17 mouse cellular contexts compared by ENCODE assay signal in genomic region chr10:115758667-115759066, GRCm38 (mm10). TPM values are rescaled to one million over a fixed set of nuclear protein-coding genes. Genes with fewer than 3 reads are reported as not detected.
"Had no signal": no experiment of that assay in that cellular context is flagged by ENCODE, and none has a peak within 500 bp of the region (broad histone marks: within the 10 kb centered on the region; RNA-seq: fewer than 3 reads in every experiment).

No protein-coding gene starts in this region.

- H3K27ac ChIP-seq: liver, embryonic 15.5 days; macrophage; midbrain, embryonic 13.5 days; midbrain, embryonic 15.5 days; neural tube, embryonic 12.5 days; stomach, embryonic 15.5 days; stomach, postnatal 0 days had no signal

- DNase-seq: liver, postnatal 0 days; lung, embryonic 14.5 days; lung, postnatal 10 days; right cerebral cortex, postnatal 14 days; thymus, adult 2 months; thymus, postnatal 25 days; thymus, postnatal 4 days had no signal

- H3K4me1 ChIP-seq: liver, embryonic 15.5 days; megakaryocyte, embryonic 14.5 days; midbrain, embryonic 13.5 days; midbrain, embryonic 15.5 days; neural tube, embryonic 12.5 days; stomach, embryonic 15.5 days had no signal

- H3K9me3 ChIP-seq: liver, embryonic 15.5 days; midbrain, embryonic 13.5 days; midbrain, embryonic 15.5 days; neural tube, embryonic 12.5 days; stomach, embryonic 15.5 days had no signal

- H3K9ac ChIP-seq: liver, embryonic 15.5 days; liver, postnatal 0 days; lung, embryonic 14.5 days; midbrain, embryonic 13.5 days; midbrain, embryonic 15.5 days; neural tube, embryonic 12.5 days; stomach, embryonic 15.5 days had no signal

- H3K4me2 ChIP-seq: liver, embryonic 15.5 days; lung, embryonic 14.5 days; midbrain, embryonic 11.5 days; midbrain, embryonic 13.5 days; midbrain, embryonic 15.5 days; neural tube, embryonic 12.5 days; stomach, embryonic 15.5 days had no signal

- ATAC-seq: liver, postnatal 0 days; midbrain, embryonic 13.5 days; midbrain, embryonic 15.5 days had no signal

- H3K36me3 ChIP-seq: liver, embryonic 15.5 days; midbrain, embryonic 13.5 days; midbrain, embryonic 15.5 days; neural tube, embryonic 12.5 days; stomach, embryonic 15.5 days had no signal

- H3K4me3 ChIP-seq: liver, embryonic 15.5 days; megakaryocyte, embryonic 14.5 days; midbrain, embryonic 13.5 days; midbrain, embryonic 15.5 days; neural tube, embryonic 12.5 days; stomach, embryonic 15.5 days had no signal

- H3K27me3 ChIP-seq: liver, embryonic 15.5 days; megakaryocyte, embryonic 14.5 days; midbrain, embryonic 13.5 days; midbrain, embryonic 15.5 days; neural tube, embryonic 12.5 days; stomach, embryonic 15.5 days had no signal

RNA-seq across cellular contexts. Expression of gene Tspan8, which starts 58.0 kb away (rescaled TPM):
- total RNA-seq: monocyte, adult 5-6 weeks had no signal
- polyA plus RNA-seq: macrophage had no signal
